9 mouse cellular contexts compared by ENCODE assay signal in the genomic region with DNA sequence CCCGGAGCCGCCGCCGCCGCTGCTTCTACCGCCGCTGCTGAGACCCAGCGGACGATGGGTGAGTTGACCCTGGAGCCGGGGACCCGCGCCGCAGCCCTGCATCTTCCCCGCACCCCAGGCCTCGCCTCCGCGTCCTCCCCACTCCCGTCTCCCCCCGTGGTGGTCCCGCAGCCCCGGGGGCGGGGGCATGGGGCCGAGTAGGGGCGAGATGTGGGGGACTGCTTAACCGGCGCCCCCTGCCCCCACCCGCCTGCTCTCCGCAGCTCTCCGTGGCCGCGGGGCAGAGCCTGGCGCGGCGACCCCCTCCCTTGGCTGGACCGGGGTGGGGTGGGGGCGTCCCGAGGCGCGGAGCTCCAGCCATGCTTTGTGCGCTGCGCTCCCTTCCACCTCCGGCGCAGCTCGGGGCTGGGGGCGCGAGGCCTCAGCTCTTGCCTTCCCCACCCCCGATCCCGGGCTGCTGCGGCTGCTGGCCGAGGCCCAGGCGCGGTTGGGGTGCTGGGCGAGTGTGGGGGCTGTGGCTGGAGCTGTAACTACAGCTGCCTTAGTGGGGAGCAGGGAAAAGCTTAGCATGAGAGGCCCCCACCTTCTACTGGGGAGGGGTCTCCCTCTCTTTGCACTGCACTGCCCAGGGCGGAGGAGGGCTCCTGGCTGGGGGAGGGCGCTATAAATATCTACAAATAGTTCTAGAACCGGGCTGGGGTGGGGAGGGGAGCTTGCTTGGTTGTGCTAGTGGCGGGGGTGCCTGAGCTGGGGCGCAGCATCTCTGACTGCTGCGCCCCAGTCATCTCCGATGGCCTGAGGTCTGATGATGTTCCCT. TPM values are rescaled to one million over a fixed set of nuclear protein-coding genes. Genes with fewer than 3 reads are reported as not detected.
DNase-seq lines count a peak whose midpoint lies in the region; ATAC-seq and TF ChIP-seq lines count a peak whose summit lies in the region.
"Had no signal": no experiment of that assay in that cellular context is flagged by ENCODE, and none has a peak within 500 bp of the region (broad histone marks: within the 10 kb centered on the region; RNA-seq: fewer than 3 reads in every experiment).

No protein-coding gene starts in this region.

- no peaks in the 10 kb centered on the region for H3K79me2 ChIP-seq in CH12.LX (replicated peaks; ENCODE audit: control insufficient read depth, extremely low read depth, insufficient read depth, poor library complexity, severe bottlenecking)

- peak overlapping the region; percentile 65 for H3K4me3 ChIP-seq in heart, embryonic 11.5 days (ENCODE audit: low read depth, low read length)
- no peak overlapping the region for H3K4me3 ChIP-seq in CH12.LX (replicated peaks in 1 of 3; ENCODE audit: low read depth in 2 of 3, low read length in 2 of 3, poor library complexity in 1 of 3)
- H3K4me3 ChIP-seq in hindbrain, embryonic 13.5 days: peak overlapping the region; percentile 95
- H3K4me3 ChIP-seq in limb, embryonic 15.5 days: peak overlapping the region; percentile 81

- TF ChIP-seq POLR2A in CH12.LX (IDR thresholded peaks at IDR 0.05; ENCODE audit: low read depth, low read length): no peak

- intact Hi-C loops in heart, postnatal 36 days (cut with DNase I): no loop called here

- H3K4me1 ChIP-seq in heart, embryonic 11.5 days (ENCODE audit: control insufficient read depth, insufficient read depth, low read length): peaks cover 7% of the 10 kb centered on the region; the same call in 1 of the 2 replicates
- peaks cover 4 to 9% of the 10 kb centered on the region in 2 experiments; a peak in 3 of 4 replicates for H3K4me1 ChIP-seq in CH12.LX (ENCODE audit: control insufficient read depth in 1 of 2, insufficient read depth in 2 of 2)
- H3K4me1 ChIP-seq in hindbrain, embryonic 13.5 days (replicated peaks): peaks cover 42% of the 10 kb centered on the region
- peaks cover 33% of the 10 kb centered on the region for H3K4me1 ChIP-seq in limb, embryonic 15.5 days

- no peak for TF ChIP-seq RAD21 in CH12.LX (IDR thresholded peaks at IDR 0.05; ENCODE audit: low read depth, low read length)

- peaks cover 22% of the 10 kb centered on the region for H3K27me3 ChIP-seq in heart, embryonic 11.5 days (ENCODE audit: control insufficient read depth, insufficient read depth, low read length)
- H3K27me3 ChIP-seq in CH12.LX (replicated peaks): peaks cover 78% of the 10 kb centered on the region
- 0 out of 2 replicates have a peak, but pooled peaks cover 4% of the 10 kb centered on the region for H3K27me3 ChIP-seq in hindbrain, embryonic 13.5 days
- H3K27me3 ChIP-seq in limb, embryonic 15.5 days: no peaks in the 10 kb centered on the region

- WGBS in heart, embryonic 11.5 days (ENCODE audit: insufficient replicate concordance): under 1% methylated on average over 30 of the region's 60 CpGs
- WGBS in hindbrain, embryonic 13.5 days: under 1% methylated on average over 51 of the region's 60 CpGs
- WGBS in limb, embryonic 15.5 days: 1% methylated on average over 50 of the region's 60 CpGs

- no peaks in the 10 kb centered on the region for H3K36me3 ChIP-seq in heart, embryonic 11.5 days (ENCODE audit: control insufficient read depth, insufficient read depth, low read length)
- no peaks in the 10 kb centered on the region for H3K36me3 ChIP-seq in CH12.LX (replicated peaks in 1 of 2; ENCODE audit: control insufficient read depth in 1 of 2, insufficient read depth in 1 of 2, low read length in 1 of 2)
- no peaks in the 10 kb centered on the region for H3K36me3 ChIP-seq in hindbrain, embryonic 13.5 days
- no peaks in the 10 kb centered on the region for H3K36me3 ChIP-seq in limb, embryonic 15.5 days
- H3K36me3 ChIP-seq: G1E had no signal

- H3K4me2 ChIP-seq in heart, embryonic 11.5 days: peak overlapping the region; percentile 75
- H3K4me2 ChIP-seq in CH12.LX (ENCODE audit: insufficient read depth, low read depth, poor library complexity, severe bottlenecking): peak overlapping the region; percentile 31
- peak overlapping the region; percentile 85 for H3K4me2 ChIP-seq in hindbrain, embryonic 13.5 days
- H3K4me2 ChIP-seq in limb, embryonic 15.5 days: peak overlapping the region; percentile 79

- no peak overlapping the region; the same call in 1 of the 2 replicates for H3K27ac ChIP-seq in heart, embryonic 11.5 days (ENCODE audit: low read depth, low read length)
- H3K27ac ChIP-seq in CH12.LX (ENCODE audit: insufficient read depth, low read depth): no peak overlapping the region
- H3K27ac ChIP-seq in hindbrain, embryonic 13.5 days: peak overlapping the region; percentile 97
- H3K27ac ChIP-seq in limb, embryonic 15.5 days: peak overlapping the region; percentile 86

- TF ChIP-seq CTCF in CH12.LX (conservative IDR thresholded peaks at IDR 0.05 in 1 of 2, IDR thresholded peaks at IDR 0.05 in 1 of 2; ENCODE audit: low read depth in 2 of 2, low read length in 2 of 2): no peak

- DNase-seq in heart, postnatal 36 days: no peak
- DNase-seq in CH12.LX (ENCODE audit: extremely low read depth): no peak
- peak; percentile 68 to 78 for DNase-seq in cerebellum, postnatal 25 days
- peak; percentile 61 for DNase-seq in right cerebral cortex, postnatal 14 days

- H3K9me3 ChIP-seq in heart, embryonic 11.5 days (replicated peaks; ENCODE audit: control insufficient read depth, low read length): no peaks in the 10 kb centered on the region
- H3K9me3 ChIP-seq in CH12.LX (replicated peaks; ENCODE audit: low read length): peaks cover 2% of the 10 kb centered on the region
- H3K9me3 ChIP-seq in hindbrain, embryonic 13.5 days: no peaks in the 10 kb centered on the region
- no peaks in the 10 kb centered on the region for H3K9me3 ChIP-seq in limb, embryonic 15.5 days

- dilution Hi-C loops in CH12.LX (cut with MboI; ENCODE audit: extremely low pct_ligation_motif_present, extremely low pct_unique_long_range_greater_than_20kb, low sequenced_read_pairs): no loop called here

- ATAC-seq in heart, embryonic 11.5 days (replicated peaks; ENCODE audit: insufficient number of reproducible peaks, low FRiP score, low TSS enrichment): peak; percentile 47; the same call in 1 of the 2 replicates
- peak; percentile 55 for ATAC-seq in hindbrain, embryonic 13.5 days (ENCODE audit: low FRiP score)
- ATAC-seq in limb, embryonic 15.5 days (ENCODE audit: insufficient number of reproducible peaks, low FRiP score, low TSS enrichment, low read depth): peak; percentile 36; the same call in 1 of the 2 replicates
- ATAC-seq in megakaryocyte-erythroid progenitor cell, adult 5-6 weeks (replicated peaks; ENCODE audit: low FRiP score, low TSS enrichment, poor library complexity, severe bottlenecking): no peak

- H3K9ac ChIP-seq in heart, embryonic 11.5 days (ENCODE audit: low read depth, low read length): peak overlapping the region; percentile 65
- H3K9ac ChIP-seq in CH12.LX (ENCODE audit: insufficient read depth, low read depth): no peak overlapping the region
- H3K9ac ChIP-seq in hindbrain, embryonic 13.5 days: peak overlapping the region; percentile 99
- H3K9ac ChIP-seq in limb, embryonic 15.5 days: peak overlapping the region; percentile 85

- in situ Hi-C loops in CH12.LX (cut with MboI; ENCODE audit: low pct_ligation_motif_present, low pct_unique_long_range_greater_than_20kb, low sequenced_read_pairs): no loop called here

- no peak for TF ChIP-seq EP300 in CH12.LX (IDR thresholded peaks at IDR 0.05; ENCODE audit: low read length)

TF ChIP-seq in CH12.LX, 34 proteins besides CTCF, POLR2A, EP300 and RAD21 (continues in another document):
- TF ChIP-seq JUN (IDR thresholded peaks at IDR 0.05; ENCODE audit: insufficient read depth, low read depth, low read length) (no peak), MAZ (IDR thresholded peaks at IDR 0.05; ENCODE audit: low read depth, low read length) (no peak), IRF4 (IDR thresholded peaks at IDR 0.05; ENCODE audit: low read depth, low read length) (no peak), USF1 (IDR thresholded peaks at IDR 0.05; ENCODE audit: low read depth, low read length) (no peak), TCF12 (IDR thresholded peaks at IDR 0.05; ENCODE audit: low read depth, low read length) (no peak), ZKSCAN1 (IDR thresholded peaks at IDR 0.05; ENCODE audit: borderline replicate concordance, low read depth, low read length) (no peak), HCFC1 (IDR thresholded peaks at IDR 0.05; ENCODE audit: low read depth, low read length) (no peak)

RNA-seq across cellular contexts. Expression of gene Mgat3, which starts 0.5 kb away (rescaled TPM):
- polyA plus RNA-seq in heart, embryonic 11.5 days (2014; fragmentation: Nextera tagmentation; extraction: Ambion mirVana): 1.8 and 2.1 TPM in 2 replicates
- total RNA-seq in heart, postnatal 36 days (2021): 1 to 10 TPM; 1.3 to 1.7 TPM
- total RNA-seq in CH12.LX (2012; rRNA removed) (0.13 and 0.21 TPM in 2 replicates), CH12.LX (2014; rRNA removed) (0.15 and 0.36 TPM in 2 replicates)
- polyA plus RNA-seq in CH12.LX (2012; ENCODE audit: insufficient read length, low read depth): 0.05 and 0.09 TPM in 2 replicates
- 12.2 and 13.0 TPM in 2 replicates for polyA plus RNA-seq in hindbrain, embryonic 13.5 days (2015; fragmentation: Nextera tagmentation; extraction: Ambion mirVana)
- polyA plus RNA-seq in limb, embryonic 15.5 days (2015; fragmentation: Nextera tagmentation; extraction: Ambion mirVana): 3.4 and 3.5 TPM in 2 replicates
- not detected in 2 replicates for total RNA-seq in megakaryocyte-erythroid progenitor cell, adult 5-6 weeks (2014; fragmentation: Nextera tagmentation)
- total RNA-seq in megakaryocyte-erythroid progenitor cell, adult 5-6 weeks (2017): not detected in 2 replicates
- total RNA-seq: G1E had no signal
- polyA plus RNA-seq: G1E had no signal

RNA-seq across cellular contexts. Expression of gene Tab1, which starts 41.1 kb away (rescaled TPM):
- polyA plus RNA-seq in heart, embryonic 11.5 days (2014; fragmentation: Nextera tagmentation; extraction: Ambion mirVana): 18.8 and 25.1 TPM in 2 replicates
- 10 to 100 TPM; 23.4 to 23.8 TPM for total RNA-seq in heart, postnatal 36 days (2021)
- total RNA-seq in CH12.LX (2012; rRNA removed) (15.1 and 17.7 TPM in 2 replicates), CH12.LX (2014; rRNA removed) (10.4 and 12.0 TPM in 2 replicates)
- polyA plus RNA-seq in CH12.LX (2012; ENCODE audit: insufficient read length, low read depth): 11.4 and 11.6 TPM in 2 replicates
- 38.3 and 41.2 TPM in 2 replicates for polyA plus RNA-seq in hindbrain, embryonic 13.5 days (2015; fragmentation: Nextera tagmentation; extraction: Ambion mirVana)
- polyA plus RNA-seq in limb, embryonic 15.5 days (2015; fragmentation: Nextera tagmentation; extraction: Ambion mirVana): 33.8 and 34.7 TPM in 2 replicates
- 34.4 and 68.3 TPM in 2 replicates for total RNA-seq in megakaryocyte-erythroid progenitor cell, adult 5-6 weeks (2014; fragmentation: Nextera tagmentation)
- 13.8 and 20.4 TPM in 2 replicates for total RNA-seq in megakaryocyte-erythroid progenitor cell, adult 5-6 weeks (2017)

RNA-seq across cellular contexts. Expression of gene Mief1, which starts 59.8 kb away (rescaled TPM):
- polyA plus RNA-seq in heart, embryonic 11.5 days (2014; fragmentation: Nextera tagmentation; extraction: Ambion mirVana): 26.8 and 29.5 TPM in 2 replicates
- 10 to 100 TPM; 31.5 to 32.8 TPM for total RNA-seq in heart, postnatal 36 days (2021)
- total RNA-seq in CH12.LX (2012; rRNA removed) (34.4 and 35.4 TPM in 2 replicates), CH12.LX (2014; rRNA removed) (18.8 and 20.7 TPM in 2 replicates)
- polyA plus RNA-seq in CH12.LX (2012; ENCODE audit: insufficient read length, low read depth): 19.2 and 23.3 TPM in 2 replicates
- polyA plus RNA-seq in hindbrain, embryonic 13.5 days (2015; fragmentation: Nextera tagmentation; extraction: Ambion mirVana): 36.9 and 37.7 TPM in 2 replicates
- polyA plus RNA-seq in limb, embryonic 15.5 days (2015; fragmentation: Nextera tagmentation; extraction: Ambion mirVana): 25.6 and 27.7 TPM in 2 replicates
- 29.0 and 36.7 TPM in 2 replicates for total RNA-seq in megakaryocyte-erythroid progenitor cell, adult 5-6 weeks (2014; fragmentation: Nextera tagmentation)
- total RNA-seq in megakaryocyte-erythroid progenitor cell, adult 5-6 weeks (2017): 21.2 and 25.8 TPM in 2 replicates

Comparison
In these comparisons a context has a peak if more than half of its experiments do, and no peak if none do; other contexts are left out.
1. H3K27ac ChIP-seq: peak in hindbrain, embryonic 13.5 days (single experiment) and limb, embryonic 15.5 days (single experiment); none in heart, embryonic 11.5 days (single experiment) and CH12.LX (single experiment).
2. H3K4me2 ChIP-seq: peak in every context shown above with its lines; median percentile 85 in hindbrain, embryonic 13.5 days; 79 in limb, embryonic 15.5 days; 75 in heart, embryonic 11.5 days; 31 in CH12.LX.
3. H3K4me3 ChIP-seq: peak in heart, embryonic 11.5 days (single experiment), hindbrain, embryonic 13.5 days (single experiment) and limb, embryonic 15.5 days (single experiment); none in CH12.LX (0 of 3).
4. DNase-seq: peak in cerebellum, postnatal 25 days (2 of 2) and right cerebral cortex, postnatal 14 days (single experiment); none in heart, postnatal 36 days (0 of 2) and CH12.LX (single experiment).